In the genomic region with DNA sequence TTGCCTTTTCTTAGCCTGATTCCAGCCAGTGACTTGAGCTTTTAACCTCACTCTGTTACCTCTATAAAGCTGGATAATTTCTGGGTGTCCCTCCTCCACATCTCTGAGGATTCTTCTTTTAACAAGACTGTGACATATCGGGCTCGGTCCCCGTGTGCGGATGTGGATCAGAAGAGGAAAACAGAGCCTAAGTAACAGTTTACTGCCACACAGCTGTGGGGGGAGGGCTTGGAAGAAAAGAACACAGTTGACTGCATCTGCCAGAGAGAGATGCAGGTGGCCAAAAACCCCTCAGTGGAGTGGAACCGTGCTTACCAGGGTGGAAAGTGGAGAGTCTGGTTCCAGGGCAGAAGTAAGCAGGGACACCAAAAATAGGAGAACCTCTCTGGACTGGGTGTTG, we compare ENCODE assay signal across 19 mouse cellular contexts. TPM values are rescaled to one million over a fixed set of nuclear protein-coding genes. Genes with fewer than 3 reads are reported as not detected.
DNase-seq lines count a peak whose midpoint lies in the region; ATAC-seq and TF ChIP-seq lines count a peak whose summit lies in the region.
"Had no signal": no experiment of that assay in that cellular context is flagged by ENCODE, and none has a peak within 500 bp of the region (broad histone marks: within the 10 kb centered on the region; RNA-seq: fewer than 3 reads in every experiment).

No protein-coding gene starts in this region.

- H3K4me3 ChIP-seq in kidney, embryonic 16.5 days (ENCODE audit: low read length), result no peak overlapping the region
- peak overlapping the region; percentile 45 for H3K4me3 ChIP-seq in spleen, adult 2 months (ENCODE audit: extremely low read depth, insufficient read depth, insufficient read length)
- no peak overlapping the region for H3K4me3 ChIP-seq in forebrain, embryonic 15.5 days
- H3K4me3 ChIP-seq: limb, embryonic 13.5 days; midbrain, embryonic 13.5 days had no signal

- H3K9ac ChIP-seq in kidney, embryonic 16.5 days (replicated peaks; ENCODE audit: low read length), result no peak overlapping the region
- H3K9ac ChIP-seq in forebrain, embryonic 15.5 days (replicated peaks), result no peak overlapping the region
- H3K9ac ChIP-seq: limb, embryonic 13.5 days; midbrain, embryonic 13.5 days had no signal

- no peak overlapping the region for H3K27ac ChIP-seq in kidney, embryonic 16.5 days (ENCODE audit: low read length)
- peak overlapping the region; percentile 85 for H3K27ac ChIP-seq in spleen, adult 2 months (ENCODE audit: insufficient read depth, low read length)
- no peak overlapping the region for H3K27ac ChIP-seq in forebrain, embryonic 15.5 days (replicated peaks)
- H3K27ac ChIP-seq: limb, embryonic 13.5 days; midbrain, embryonic 13.5 days had no signal

- no peaks in the 10 kb centered on the region for H3K36me3 ChIP-seq in kidney, embryonic 16.5 days (ENCODE audit: insufficient read depth, low read length)
- H3K36me3 ChIP-seq in spleen, adult 2 months (ENCODE audit: control insufficient read depth, insufficient read depth, low read length), result no peaks in the 10 kb centered on the region
- H3K36me3 ChIP-seq in forebrain, embryonic 15.5 days, result no peaks in the 10 kb centered on the region
- H3K36me3 ChIP-seq: limb, embryonic 13.5 days; midbrain, embryonic 13.5 days had no signal

- no peak overlapping the region for H3K4me2 ChIP-seq in kidney, embryonic 16.5 days (replicated peaks; ENCODE audit: low read depth, low read length)
- H3K4me2 ChIP-seq in forebrain, embryonic 15.5 days (replicated peaks), result no peak overlapping the region
- H3K4me2 ChIP-seq: heart, embryonic 11.5 days; limb, embryonic 13.5 days; midbrain, embryonic 13.5 days had no signal

- no peaks in the 10 kb centered on the region for H3K27me3 ChIP-seq in kidney, embryonic 16.5 days (ENCODE audit: insufficient read depth, low read length)
- no peaks in the 10 kb centered on the region for H3K27me3 ChIP-seq in spleen, adult 2 months (ENCODE audit: control insufficient read depth, insufficient read depth, low read length)
- no peaks in the 10 kb centered on the region for H3K27me3 ChIP-seq in forebrain, embryonic 15.5 days
- H3K27me3 ChIP-seq: limb, embryonic 13.5 days; midbrain, embryonic 13.5 days had no signal

- 33% methylated on average over 5 of the region's 5 CpGs for WGBS in kidney, embryonic 16.5 days
- 28% methylated on average over 5 of the region's 5 CpGs for WGBS in spleen, adult 2 months
- 85% methylated on average over 5 of the region's 5 CpGs for WGBS in forebrain, embryonic 15.5 days

- no peak for DNase-seq in kidney, adult 8-10 months
- DNase-seq in spleen, adult 2 months (ENCODE audit: low read depth in 1 of 2, low spot score in 2 of 2), result peak in 1 of 2 experiments; percentile 45
- DNase-seq in thymus, postnatal 25 days, result peak; percentile 87
- no peak for DNase-seq in layer of hippocampus, adult 18-20 months (ENCODE audit: low spot score in 2 of 2)
- DNase-seq: cerebellum, postnatal 25 days; gastrocnemius, postnatal 14 days; right cerebral cortex, postnatal 14 days had no signal

- no peak for TF ChIP-seq CTCF in spleen, adult 2 months (IDR thresholded peaks at IDR 0.05; ENCODE audit: extremely low read depth, insufficient read depth, insufficient read length, insufficient replicate concordance)

- ATAC-seq in kidney, embryonic 16.5 days (ENCODE audit: low FRiP score, low TSS enrichment), result peak; percentile 65; the same call in 1 of the 2 replicates
- ATAC-seq in CD4-positive, CD25-positive, alpha-beta regulatory T cell, adult 4 months, result peak; percentile 3
- no peak for ATAC-seq in forebrain, embryonic 15.5 days (replicated peaks)
- ATAC-seq: activated CD4-positive, CD25-positive, alpha-beta regulatory T cell, adult 4 months; forebrain, embryonic 16.5 days; midbrain, embryonic 13.5 days had no signal

- no peak for TF ChIP-seq POLR2A in spleen, adult 2 months (IDR thresholded peaks at IDR 0.05; ENCODE audit: low read depth, low read length)

- no peaks in the 10 kb centered on the region for H3K4me1 ChIP-seq in kidney, embryonic 16.5 days (ENCODE audit: insufficient read depth, low read length)
- H3K4me1 ChIP-seq in spleen, adult 2 months (ENCODE audit: control insufficient read depth, insufficient read depth, insufficient read length), result peaks cover 17% of the 10 kb centered on the region; the same call in 1 of the 2 replicates
- no peaks in the 10 kb centered on the region for H3K4me1 ChIP-seq in forebrain, embryonic 15.5 days
- H3K4me1 ChIP-seq: limb, embryonic 13.5 days; midbrain, embryonic 13.5 days had no signal

- H3K9me3 ChIP-seq in kidney, embryonic 16.5 days (ENCODE audit: low read length), result no peaks in the 10 kb centered on the region
- no peaks in the 10 kb centered on the region for H3K9me3 ChIP-seq in forebrain, embryonic 15.5 days
- H3K9me3 ChIP-seq: limb, embryonic 13.5 days; midbrain, embryonic 13.5 days had no signal

RNA-seq across cellular contexts. Expression of a gene that starts 1.9 kb away (rescaled TPM):
- polyA plus RNA-seq in kidney, embryonic 16.5 days (2015; fragmentation: Nextera tagmentation; extraction: Ambion mirVana), result 0.12 and 0.24 TPM in 2 replicates
- polyA plus RNA-seq in CD4-positive, CD25-positive, alpha-beta regulatory T cell, adult 4 months (2017; shearing (Covaris generic)), result 100 to 1,000 TPM; 266 to 302 TPM
- 17.1 and 22.0 TPM in 2 replicates for polyA plus RNA-seq in spleen, adult 2 months (2012; rRNA removed)
- polyA plus RNA-seq in forebrain, embryonic 15.5 days (2015; fragmentation: Nextera tagmentation; extraction: Ambion mirVana), result not detected in 2 replicates
- not detected for total RNA-seq in layer of hippocampus, adult 18-20 months (2021)
- polyA plus RNA-seq: forebrain, embryonic 16.5 days; heart, embryonic 11.5 days; intestine, embryonic 14.5 days; midbrain, embryonic 13.5 days; stomach, embryonic 14.5 days had no signal

RNA-seq across cellular contexts. Expression of a gene that starts 23.7 kb away (rescaled TPM):
- polyA plus RNA-seq in kidney, embryonic 16.5 days (2015; fragmentation: Nextera tagmentation; extraction: Ambion mirVana), result not detected in 2 replicates
- polyA plus RNA-seq in CD4-positive, CD25-positive, alpha-beta regulatory T cell, adult 4 months (2017; shearing (Covaris generic)), result 1 to 10 TPM; 1.6 to 2.5 TPM
- 2.1 and 3.7 TPM in 2 replicates for polyA plus RNA-seq in spleen, adult 2 months (2012; rRNA removed)
- not detected in 2 replicates for polyA plus RNA-seq in forebrain, embryonic 15.5 days (2015; fragmentation: Nextera tagmentation; extraction: Ambion mirVana)
- not detected for total RNA-seq in layer of hippocampus, adult 18-20 months (2021)
- polyA plus RNA-seq: forebrain, embryonic 16.5 days; heart, embryonic 11.5 days; intestine, embryonic 14.5 days; limb, embryonic 13.5 days; liver, embryonic 16.5 days; midbrain, embryonic 13.5 days; neural tube, embryonic 11.5 days; stomach, embryonic 14.5 days had no signal

Comparison
In these comparisons a context has a peak if more than half of its experiments do, and no peak if none do; other contexts are left out.
1. RNA of a gene that starts 1.9 kb away (polyA plus RNA-seq): 266 to 302 TPM in CD4-positive, CD25-positive, alpha-beta regulatory T cell, adult 4 months; 17.1 to 22.0 TPM in spleen, adult 2 months, 0.12 to 0.24 TPM in kidney, embryonic 16.5 days and not detected in forebrain, embryonic 15.5 days; every median in the first group is over 10 times any median in the second.